Mouse (Mus musculus): ENCODE measurements around the gene Rars2. TPM values are rescaled to one million over a fixed set of nuclear protein-coding genes. Genes with fewer than 3 reads are reported as not detected.
"Not testable (repeated sequence)": the region's sequence is repeated elsewhere in the genome, so short reads cannot be mapped to it uniquely, and the experiment has no call there.

Rars2 gene
- 10.6 and 13.7 TPM in 2 replicates for polyA plus RNA-seq (2012; rRNA removed)

GRCm38 (mm10) chr4:34614630-34615094 lies at the start of gene Rars2, which contains the start of gene Orc3:
Rars2 (plus strand) TSS chr4:34614957.
Orc3 (minus strand) TSS chr4:34614944.
- H3K27ac ChIP-seq (ENCODE audit: control insufficient read depth, insufficient read depth, low read depth, low read length), result peak within 1 kb of the TSS; percentile 87
- peak within 1 kb of the TSS; percentile 97 for H3K4me3 ChIP-seq (ENCODE audit: control insufficient read depth, low read depth, low read length)
- H3K27me3 ChIP-seq (ENCODE audit: control insufficient read depth, insufficient read depth, low read length), result no peaks in the 10 kb centered on the region
- TF ChIP-seq CTCF (IDR thresholded peaks at IDR 0.05; ENCODE audit: control insufficient read depth, insufficient read depth, insufficient replicate concordance, low read depth, low read length) (no peak), POLR2A (IDR thresholded peaks at IDR 0.05; ENCODE audit: control insufficient read depth, low read depth, low read length) (peak; percentile 93)
- peaks cover 11% of the 10 kb centered on the region for H3K4me1 ChIP-seq (ENCODE audit: control insufficient read depth, insufficient read depth, low read length)
- H3K36me3 ChIP-seq (ENCODE audit: control insufficient read depth, insufficient read depth, low read length), result no peaks in the 10 kb centered on the region

- Histone ChIP-seq H3K4me3 (ENCODE audit: control insufficient read depth, low read depth, low read length) (no peak overlapping the region), H3K27me3 (ENCODE audit: control insufficient read depth, insufficient read depth, low read length) (no peaks in the 10 kb centered on the region), H3K36me3 (ENCODE audit: control insufficient read depth, insufficient read depth, low read length) (no peaks in the 10 kb centered on the region), H3K27ac (ENCODE audit: control insufficient read depth, insufficient read depth, low read depth, low read length) (no peak overlapping the region), H3K4me1 (ENCODE audit: control insufficient read depth, insufficient read depth, low read length) (no peaks in the 10 kb centered on the region)
- TF ChIP-seq CTCF (IDR thresholded peaks at IDR 0.05; ENCODE audit: control insufficient read depth, insufficient read depth, insufficient replicate concordance, low read depth, low read length), result no peak
- no peak for TF ChIP-seq POLR2A (IDR thresholded peaks at IDR 0.05; ENCODE audit: control insufficient read depth, low read depth, low read length)
These were observed 48.5 kb upstream of the Rars2 start for GRCm38 (mm10) chr4:34566226-34566625.

DNA sequence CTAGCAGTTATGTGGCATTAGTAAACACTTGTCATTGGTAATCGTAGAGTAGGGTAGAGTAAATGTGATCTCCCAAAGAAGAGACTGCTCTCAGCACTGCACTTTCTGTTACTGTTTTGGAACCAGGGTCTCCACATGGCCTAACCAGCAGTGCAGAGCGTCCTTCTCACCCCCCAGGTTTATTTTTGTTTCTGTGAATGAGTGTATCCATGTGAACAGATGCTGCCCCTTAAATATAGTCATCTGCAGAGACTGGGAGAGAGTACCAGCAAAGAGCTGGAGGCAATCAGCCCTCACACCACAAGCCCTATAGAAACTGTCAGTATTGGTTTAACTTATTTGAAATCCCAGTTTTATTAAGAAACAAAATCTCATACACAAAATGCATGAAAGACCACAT lies 41.9 kb upstream of the Rars2 start:
- Histone ChIP-seq H3K4me3 (ENCODE audit: control insufficient read depth, low read depth, low read length) (no peak overlapping the region), H3K27ac (ENCODE audit: control insufficient read depth, insufficient read depth, low read depth, low read length) (no peak overlapping the region), H3K4me1 (ENCODE audit: control insufficient read depth, insufficient read depth, low read length) (no peaks in the 10 kb centered on the region), H3K36me3 (ENCODE audit: control insufficient read depth, insufficient read depth, low read length) (no peaks in the 10 kb centered on the region), H3K27me3 (ENCODE audit: control insufficient read depth, insufficient read depth, low read length) (no peaks in the 10 kb centered on the region)
- no peak for TF ChIP-seq POLR2A (IDR thresholded peaks at IDR 0.05; ENCODE audit: control insufficient read depth, low read depth, low read length)
- TF ChIP-seq CTCF (IDR thresholded peaks at IDR 0.05; ENCODE audit: control insufficient read depth, insufficient read depth, insufficient replicate concordance, low read depth, low read length), result no peak

GRCm38 (mm10) chr4:34577028-34577427 lies 37.7 kb upstream of the Rars2 start:
- Histone ChIP-seq H3K4me1 (ENCODE audit: control insufficient read depth, insufficient read depth, low read length) (no peaks in the 10 kb centered on the region), H3K36me3 (ENCODE audit: control insufficient read depth, insufficient read depth, low read length) (no peaks in the 10 kb centered on the region)
- TF ChIP-seq CTCF (IDR thresholded peaks at IDR 0.05; ENCODE audit: control insufficient read depth, insufficient read depth, insufficient replicate concordance, low read depth, low read length), result no peak
- TF ChIP-seq POLR2A (IDR thresholded peaks at IDR 0.05; ENCODE audit: control insufficient read depth, low read depth, low read length), result no peak

DNA sequence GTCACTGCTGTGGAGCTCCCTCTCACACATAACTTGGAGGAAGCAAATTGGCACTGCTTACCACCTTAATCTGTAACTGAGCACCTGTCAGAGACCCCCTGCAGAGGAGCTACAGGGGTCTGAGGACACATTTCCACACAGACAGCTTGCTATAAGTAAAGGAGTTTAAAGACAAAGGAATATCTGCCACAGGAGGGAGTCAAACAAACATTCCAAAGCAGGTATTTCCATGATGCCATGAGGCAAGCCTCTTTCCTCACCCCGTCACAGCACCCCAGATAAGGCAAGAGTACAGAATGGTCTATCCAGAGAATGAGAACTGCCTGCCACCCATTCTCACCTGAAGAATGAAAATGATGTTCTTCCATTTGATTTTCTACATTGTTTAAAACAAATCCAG lies 35.5 kb upstream of the Rars2 start:
- Histone ChIP-seq H3K27me3 (ENCODE audit: control insufficient read depth, insufficient read depth, low read length) (no peaks in the 10 kb centered on the region), H3K36me3 (ENCODE audit: control insufficient read depth, insufficient read depth, low read length) (no peaks in the 10 kb centered on the region), H3K4me1 (ENCODE audit: control insufficient read depth, insufficient read depth, low read length) (no peaks in the 10 kb centered on the region), H3K27ac (ENCODE audit: control insufficient read depth, insufficient read depth, low read depth, low read length) (no peak overlapping the region), H3K4me3 (ENCODE audit: control insufficient read depth, low read depth, low read length) (no peak overlapping the region)
- TF ChIP-seq POLR2A (IDR thresholded peaks at IDR 0.05; ENCODE audit: control insufficient read depth, low read depth, low read length), result no peak
- no peak for TF ChIP-seq CTCF (IDR thresholded peaks at IDR 0.05; ENCODE audit: control insufficient read depth, insufficient read depth, insufficient replicate concordance, low read depth, low read length)

More at GRCm38 (mm10) chr4:34577028-34577427, 37.7 kb upstream of the Rars2 start:
- H3K4me3 ChIP-seq (ENCODE audit: control insufficient read depth, low read depth, low read length), result no peak overlapping the region
- H3K27me3 ChIP-seq (ENCODE audit: control insufficient read depth, insufficient read depth, low read length), result no peaks in the 10 kb centered on the region
- H3K27ac ChIP-seq (ENCODE audit: control insufficient read depth, insufficient read depth, low read depth, low read length), result no peak overlapping the region

GRCm38 (mm10) chr4:34581489-34581888 lies 33.3 kb upstream of the Rars2 start:
- not testable (repeated sequence) for H3K36me3 ChIP-seq (ENCODE audit: control insufficient read depth, insufficient read depth, low read length); H3K27me3 ChIP-seq (ENCODE audit: control insufficient read depth, insufficient read depth, low read length); H3K4me3 ChIP-seq (ENCODE audit: control insufficient read depth, low read depth, low read length); H3K4me1 ChIP-seq (ENCODE audit: control insufficient read depth, insufficient read depth, low read length); H3K27ac ChIP-seq (ENCODE audit: control insufficient read depth, insufficient read depth, low read depth, low read length)

- H3K27ac ChIP-seq (ENCODE audit: control insufficient read depth, insufficient read depth, low read depth, low read length), result no peak overlapping the region
- H3K27me3 ChIP-seq (ENCODE audit: control insufficient read depth, insufficient read depth, low read length), result no peaks in the 10 kb centered on the region
- H3K36me3 ChIP-seq (ENCODE audit: control insufficient read depth, insufficient read depth, low read length), result no peaks in the 10 kb centered on the region
- H3K4me3 ChIP-seq (ENCODE audit: control insufficient read depth, low read depth, low read length), result no peak overlapping the region
- H3K4me1 ChIP-seq (ENCODE audit: control insufficient read depth, insufficient read depth, low read length), result no peaks in the 10 kb centered on the region
- TF ChIP-seq POLR2A (IDR thresholded peaks at IDR 0.05; ENCODE audit: control insufficient read depth, low read depth, low read length) (no peak), CTCF (IDR thresholded peaks at IDR 0.05; ENCODE audit: control insufficient read depth, insufficient read depth, insufficient replicate concordance, low read depth, low read length) (no peak)
These were observed 32.8 kb upstream of the Rars2 start for GRCm38 (mm10) chr4:34581990-34582389.

- TF ChIP-seq POLR2A (IDR thresholded peaks at IDR 0.05; ENCODE audit: control insufficient read depth, low read depth, low read length), result no peak
- no peak for TF ChIP-seq CTCF (IDR thresholded peaks at IDR 0.05; ENCODE audit: control insufficient read depth, insufficient read depth, insufficient replicate concordance, low read depth, low read length)
- no peaks in the 10 kb centered on the region for H3K36me3 ChIP-seq (ENCODE audit: control insufficient read depth, insufficient read depth, low read length)
- no peaks in the 10 kb centered on the region for H3K27me3 ChIP-seq (ENCODE audit: control insufficient read depth, insufficient read depth, low read length)
- H3K4me1 ChIP-seq (ENCODE audit: control insufficient read depth, insufficient read depth, low read length), result no peaks in the 10 kb centered on the region; the same call in 1 of the 2 replicates
- no peak overlapping the region for H3K4me3 ChIP-seq (ENCODE audit: control insufficient read depth, low read depth, low read length)
- no peak overlapping the region for H3K27ac ChIP-seq (ENCODE audit: control insufficient read depth, insufficient read depth, low read depth, low read length)
These were observed 32.3 kb upstream of the Rars2 start for GRCm38 (mm10) chr4:34582476-34582875.
